Mouse (Mus musculus): ENCODE results near the gene Acp1.

The Acp1 gene

DNA sequence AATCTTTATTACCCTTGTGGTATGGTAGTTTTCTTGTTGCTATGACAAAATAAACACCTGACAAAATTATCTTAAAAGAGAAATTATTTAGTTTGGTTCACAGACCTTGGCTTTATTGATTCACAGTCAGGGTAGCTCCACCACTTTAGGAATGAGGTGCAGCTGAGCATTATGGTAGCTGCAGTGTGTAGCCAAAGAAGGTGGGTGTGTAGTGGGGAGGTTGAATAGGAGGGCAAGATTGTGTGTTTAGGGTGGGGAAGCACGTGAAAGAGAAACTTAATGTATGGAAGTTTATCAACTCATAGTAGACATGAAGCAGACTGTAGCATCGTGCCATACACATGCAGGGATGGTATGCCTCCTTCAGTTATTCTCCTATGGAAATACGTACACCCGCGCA is 55.2 kb downstream of the Acp1 start:
- no peak for DNase-seq

DNA sequence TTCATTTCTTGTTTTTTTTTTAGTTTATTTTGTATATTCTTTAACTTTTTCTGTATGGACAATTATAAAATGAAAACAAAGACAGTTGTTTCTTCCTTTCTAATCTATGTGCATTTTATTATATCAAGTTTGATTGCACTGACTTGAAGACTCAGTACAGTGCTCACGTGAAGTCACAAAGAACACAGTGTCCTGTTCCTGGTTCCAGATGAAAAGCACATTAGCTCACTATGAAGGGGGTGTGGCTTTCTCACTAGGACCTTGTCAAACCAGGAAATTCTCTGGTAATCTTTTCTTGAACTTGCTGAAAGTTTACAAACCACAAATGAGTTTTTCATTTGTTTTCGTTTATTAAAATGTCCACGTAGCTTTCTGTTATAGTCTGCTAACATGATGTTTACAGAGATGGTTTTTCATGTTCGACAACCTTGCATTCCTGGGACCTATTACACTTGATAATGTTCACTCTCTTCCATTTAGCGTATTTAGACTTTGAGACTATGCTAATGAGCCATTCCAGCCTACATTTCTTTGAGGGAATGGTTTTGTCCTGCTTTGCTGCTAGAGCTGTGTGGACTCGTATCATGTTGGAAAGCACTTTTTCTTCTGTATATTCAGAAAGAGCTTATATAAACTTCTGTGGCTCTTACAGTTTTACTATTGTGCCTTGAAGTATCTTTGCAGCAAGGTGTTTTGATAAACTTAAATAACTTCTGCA is 55.8 kb downstream of the Acp1 start:
- no peak for DNase-seq

- no peak for DNase-seq
Observed at GRCm38 (mm10) chr12:30851871-30852270, 59.5 kb downstream of the Acp1 start.

- peak; percentile 16 for DNase-seq
Observed at GRCm38 (mm10) chr12:30850902-30851301, 60.5 kb downstream of the Acp1 start.

DNA sequence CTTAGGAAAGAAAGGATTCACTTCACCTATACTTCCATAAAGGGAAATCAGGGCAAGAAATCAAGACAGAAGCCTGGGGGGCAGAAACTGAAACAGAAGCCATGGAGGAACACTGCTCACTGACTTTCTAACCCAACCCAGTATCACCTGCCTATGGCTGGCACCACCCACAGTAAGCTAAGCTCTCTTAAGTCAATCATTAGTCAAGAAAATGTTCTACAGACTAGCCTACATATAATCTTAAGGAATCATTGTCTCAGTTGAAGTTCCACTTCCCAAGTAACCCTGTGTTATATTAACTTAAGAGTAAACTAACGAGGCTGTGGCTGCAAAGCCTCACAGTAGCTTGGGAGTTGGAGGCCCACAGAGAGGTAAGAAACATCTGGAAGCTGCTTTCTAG is 62.9 kb downstream of the Acp1 start:
- DNase-seq: no peak
